Mouse (Mus musculus): ENCODE results near the gene Ulk2.

GRCm38 (mm10) chr11:61761584-61762407 lies 93.1 kb downstream of the Ulk2 start, which contains the start of gene Prpsap2:
- peak; percentile 84; the same call in 1 of the 2 replicates for TF ChIP-seq POLR2A (IDR thresholded peaks at IDR 0.05; ENCODE audit: borderline replicate concordance, control insufficient read depth, low read depth, low read length)
- no peak for TF ChIP-seq CTCF (IDR thresholded peaks at IDR 0.05; ENCODE audit: control insufficient read depth, insufficient read depth, low read length)

All from bone marrow, adult 2 months (tissue).